Mouse (Mus musculus) testis, postnatal 10 days (tissue): Measurements from ENCODE around the gene Whrn.

Experiments used
- DNase-seq: peaks from one replicate; pipeline ENCODE4 v3.0.0; 2021; ENCODE audit warnings: low spot score

Gene Whrn

DNA sequence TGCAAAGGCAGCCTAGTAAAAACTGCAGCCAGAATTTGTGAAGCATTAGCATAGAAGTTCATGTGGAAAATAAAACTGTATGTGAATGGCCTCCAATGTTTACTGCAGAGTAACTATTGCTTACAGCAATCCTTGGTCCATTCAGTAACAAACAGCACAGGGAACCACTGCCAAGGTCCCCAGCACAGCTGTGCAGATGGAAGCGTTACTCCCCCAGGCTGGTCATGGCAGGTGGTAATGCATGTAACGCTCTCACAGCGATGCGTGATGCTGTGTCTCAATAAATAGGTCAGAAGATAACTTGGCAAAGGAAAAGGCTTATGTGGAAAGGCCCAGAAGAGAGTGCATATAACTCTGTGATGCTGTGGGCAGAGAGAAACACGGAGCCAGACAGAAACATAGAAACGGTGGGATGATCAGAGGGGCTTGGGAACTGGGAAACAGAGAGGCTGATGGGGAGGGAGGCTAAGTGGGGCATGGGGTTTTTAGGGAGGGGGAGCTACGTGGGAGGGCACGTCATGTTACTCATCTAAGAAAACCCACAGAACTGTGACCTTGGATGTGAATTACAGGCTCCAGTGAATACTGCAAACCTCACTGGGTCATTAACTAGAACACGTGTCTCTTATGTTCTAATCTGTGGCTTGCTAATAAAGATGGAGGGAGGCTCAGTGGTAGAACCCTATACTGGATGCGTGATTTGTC is 51.3 kb downstream of the Whrn start:
- no peak for DNase-seq

- DNase-seq, result no peak
These were observed 52.7 kb downstream of the Whrn start for GRCm38 (mm10) chr4:63443101-63443500.

DNA sequence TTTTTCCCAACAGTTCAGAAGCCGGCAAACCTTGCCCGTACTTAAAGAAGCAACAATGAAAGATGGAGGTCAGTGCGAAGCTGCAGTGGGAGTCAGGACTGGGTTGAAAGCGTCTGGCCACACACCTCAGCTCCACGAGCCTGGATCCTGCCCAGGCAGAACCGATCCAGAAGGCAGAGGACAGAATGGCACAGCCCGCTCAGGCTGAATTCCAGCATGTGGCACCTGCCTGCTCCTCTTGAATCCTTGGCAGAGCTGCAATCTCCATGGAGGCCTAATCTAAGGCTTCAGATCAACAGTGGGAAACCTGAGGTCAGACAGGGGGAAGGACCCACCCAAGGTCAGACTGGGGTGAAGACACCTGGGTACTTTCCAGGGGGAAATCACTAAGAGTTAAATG is 54.2 kb downstream of the Whrn start:
- no peak for DNase-seq

DNA sequence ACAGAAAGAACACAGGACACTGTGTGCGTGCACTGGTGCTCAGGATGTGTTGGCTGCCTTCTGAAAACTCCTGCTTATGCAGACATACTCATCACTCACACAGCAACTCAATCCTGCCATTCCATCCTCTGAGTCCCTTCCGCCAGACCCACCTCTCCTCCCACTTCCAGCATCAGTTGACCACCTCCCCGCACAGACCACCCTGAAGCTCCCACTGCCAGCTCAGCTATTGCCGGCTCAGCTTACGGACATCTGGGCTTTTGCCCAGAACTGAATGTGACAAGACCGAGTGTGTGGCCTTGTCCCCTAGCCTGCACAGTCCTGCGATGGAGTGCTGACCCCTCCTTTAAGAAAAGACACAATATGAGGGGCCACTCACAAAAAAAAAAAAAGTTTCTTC is 55.5 kb downstream of the Whrn start:
- DNase-seq, result no peak

DNA sequence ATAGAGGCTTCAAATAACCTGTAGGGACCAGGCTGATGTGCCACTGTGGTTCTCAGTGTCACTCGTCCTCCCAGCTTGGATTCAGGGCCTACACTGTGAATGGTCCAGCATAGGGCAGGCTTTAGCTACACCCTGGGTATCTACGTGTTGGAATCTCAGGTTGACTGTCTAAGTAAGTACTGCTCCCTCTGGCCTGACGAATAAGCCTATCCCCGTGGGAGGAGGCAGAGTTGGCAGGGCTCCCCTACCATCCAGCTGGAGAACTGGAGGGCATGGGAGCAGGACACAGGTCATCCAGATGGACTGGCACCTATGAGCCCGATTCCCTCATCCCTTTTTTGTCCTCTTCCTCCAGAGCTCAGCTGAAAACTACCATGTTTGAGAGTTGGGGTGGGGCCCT is 57.8 kb downstream of the Whrn start:
- no peak for DNase-seq

- DNase-seq, result no peak
These were observed 58.5 kb downstream of the Whrn start for GRCm38 (mm10) chr4:63437119-63437815.

- DNase-seq, result no peak
These were observed 60.4 kb downstream of the Whrn start for GRCm38 (mm10) chr4:63435402-63435801.

DNA sequence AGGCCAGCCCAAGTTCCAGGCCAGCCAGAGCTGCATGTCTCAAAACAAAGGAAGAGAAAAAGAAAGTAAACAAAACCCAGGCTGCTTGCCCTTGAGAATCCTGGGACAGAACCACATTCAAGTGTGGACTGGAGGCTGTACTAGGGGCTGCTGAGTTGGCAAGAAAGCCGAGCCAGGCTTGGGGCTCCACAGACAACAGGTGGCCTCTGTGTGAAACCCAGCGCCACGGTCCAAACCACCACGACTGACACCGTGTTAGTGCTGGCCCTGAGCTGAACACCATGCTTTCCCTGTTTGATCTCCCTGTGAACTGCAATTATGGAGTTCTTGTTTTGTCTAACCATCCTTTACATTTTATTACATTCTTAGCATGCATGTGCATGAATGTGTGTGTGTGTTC is 64.7 kb downstream of the Whrn start:
- no peak for DNase-seq

- peak; percentile 56 for DNase-seq
These were observed 65.4 kb downstream of the Whrn start for GRCm38 (mm10) chr4:63430357-63430756.

DNA sequence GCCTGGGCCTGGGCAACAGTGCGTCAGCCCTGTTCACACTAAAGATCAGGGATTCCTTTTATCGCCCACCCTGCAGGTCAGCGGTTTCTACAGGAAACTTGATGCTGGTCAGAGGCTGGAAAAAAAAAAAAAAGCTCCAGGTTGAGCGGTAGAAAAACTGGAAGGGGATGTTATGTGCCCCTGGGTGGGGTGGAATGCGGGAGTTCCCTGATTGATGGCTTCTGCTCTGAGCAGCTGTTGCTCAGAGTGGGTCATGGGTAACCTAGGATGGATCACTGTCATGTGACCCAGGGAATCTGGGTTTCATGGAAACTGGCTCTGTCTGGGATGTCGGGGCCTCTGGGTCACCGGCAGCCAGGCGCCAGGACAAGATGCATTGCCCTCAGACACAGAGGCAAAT is 69.5 kb downstream of the Whrn start:
- DNase-seq, result no peak

GRCm38 (mm10) chr4:63423811-63424210 is 72.0 kb downstream of the Whrn start:
- DNase-seq, result no peak

- no peak for DNase-seq
These were observed 72.6 kb downstream of the Whrn start for GRCm38 (mm10) chr4:63423231-63423630.

GRCm38 (mm10) chr4:63420143-63420920 is 75.5 kb downstream of the Whrn start:
- DNase-seq, result peak; percentile 66

- no peak for DNase-seq
These were observed 77.5 kb downstream of the Whrn start for GRCm38 (mm10) chr4:63418270-63418669.

DNA sequence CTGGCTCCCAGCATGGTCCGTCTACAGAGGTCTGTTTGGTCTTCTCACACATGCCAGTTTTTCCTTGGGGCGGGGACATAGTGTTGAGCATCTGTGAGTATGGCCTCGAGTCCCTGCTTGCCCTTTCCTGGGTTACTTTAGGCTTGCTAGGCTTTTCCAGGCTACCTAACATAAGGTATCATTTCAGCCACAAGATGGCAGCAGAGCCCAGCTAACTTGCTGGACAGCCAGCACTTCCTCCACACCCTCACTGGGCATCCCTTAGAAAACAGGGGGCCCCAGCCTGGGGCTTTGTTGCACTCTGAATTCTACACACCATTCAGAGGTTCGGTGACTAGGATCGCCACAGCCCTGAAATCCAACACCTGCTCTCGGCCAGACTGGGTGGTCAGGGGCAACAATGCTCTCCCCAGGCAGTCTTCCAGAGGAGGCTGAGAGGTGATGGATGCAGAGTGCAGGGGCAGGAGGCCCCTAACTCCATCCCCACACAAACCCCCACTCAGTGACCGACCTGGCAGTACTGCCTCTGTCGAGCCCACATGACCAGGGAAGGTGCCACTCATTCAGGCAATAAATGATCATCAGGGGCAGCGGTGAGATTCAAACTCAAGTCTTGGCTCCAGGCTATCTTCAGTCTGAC is 78.4 kb downstream of the Whrn start:
- peak; percentile 91 for DNase-seq

DNA sequence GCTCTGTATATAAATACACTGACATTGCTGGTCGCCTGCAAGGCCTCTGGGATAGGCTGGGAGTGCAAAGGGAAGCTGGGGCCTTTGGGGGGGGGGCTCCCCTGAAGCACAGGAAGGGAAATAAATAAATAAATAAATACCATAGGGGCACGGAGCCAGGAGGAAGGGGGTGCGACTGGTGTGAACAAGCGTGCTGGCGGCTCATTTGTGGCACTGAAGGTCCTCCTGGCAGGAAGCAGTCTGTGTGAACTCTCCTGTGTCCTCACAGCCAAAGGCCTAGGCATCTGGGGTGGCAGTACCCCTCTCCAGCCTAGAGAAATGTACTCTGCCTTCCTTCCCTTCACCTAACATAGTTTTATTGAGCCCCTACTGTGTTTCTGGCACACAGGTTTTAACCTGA is 80.8 kb downstream of the Whrn start:
- DNase-seq, result no peak

GRCm38 (mm10) chr4:63411222-63411621 is 84.6 kb downstream of the Whrn start:
- no peak for DNase-seq

DNA sequence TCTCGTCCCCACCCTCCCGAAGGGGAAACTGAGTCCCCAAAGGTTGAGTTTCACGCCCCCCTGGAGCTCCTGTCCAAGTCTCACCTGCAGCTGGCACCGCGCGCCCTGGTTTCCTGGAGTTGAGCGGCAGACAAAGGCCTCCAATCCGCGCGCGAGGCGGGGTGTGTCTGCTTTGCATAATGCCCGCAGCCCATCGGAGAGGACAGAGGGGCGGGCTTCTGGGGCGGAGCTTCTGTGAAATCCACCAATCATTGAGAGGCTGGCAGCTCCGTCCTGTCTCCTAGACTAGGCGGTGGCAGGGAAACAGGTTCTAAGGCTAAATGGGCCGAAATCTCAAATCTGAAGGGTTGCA is 85.2 kb downstream of the Whrn start:
- DNase-seq, result peak; percentile 96

DNA sequence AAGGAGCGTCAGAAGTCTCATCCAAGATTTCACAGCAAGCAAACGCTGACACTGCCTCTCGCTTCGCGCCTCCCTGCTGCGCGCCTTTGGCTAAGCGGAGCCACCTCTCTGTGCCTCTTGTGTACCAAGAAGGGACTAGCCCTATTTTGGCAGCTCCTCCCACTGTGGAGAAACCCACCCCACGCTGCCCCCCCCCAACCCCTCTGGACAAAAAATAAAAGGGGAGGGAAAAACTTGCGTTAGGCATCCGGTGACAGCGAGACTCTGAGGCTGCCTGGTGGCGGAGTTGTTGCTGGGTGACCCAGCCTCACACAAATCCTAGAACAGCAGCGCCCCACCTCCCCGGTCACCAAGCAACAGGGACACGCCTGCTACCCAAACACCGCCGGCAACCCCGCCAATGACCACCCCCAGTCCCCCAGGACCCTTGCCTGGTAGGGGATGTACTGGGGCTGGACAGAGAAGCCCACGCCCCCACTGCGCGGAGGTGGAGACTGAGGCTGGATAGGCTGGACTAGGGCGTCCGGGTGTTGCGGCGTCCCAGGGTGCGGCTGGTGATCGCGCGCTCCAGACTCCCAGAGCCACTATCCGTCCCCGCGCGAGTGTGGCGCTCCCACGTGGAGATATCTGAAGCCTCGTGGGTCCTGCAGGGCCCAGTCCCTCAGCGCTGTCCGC is 85.7 kb downstream of the Whrn start:
- peak; percentile 78 for DNase-seq

DNA sequence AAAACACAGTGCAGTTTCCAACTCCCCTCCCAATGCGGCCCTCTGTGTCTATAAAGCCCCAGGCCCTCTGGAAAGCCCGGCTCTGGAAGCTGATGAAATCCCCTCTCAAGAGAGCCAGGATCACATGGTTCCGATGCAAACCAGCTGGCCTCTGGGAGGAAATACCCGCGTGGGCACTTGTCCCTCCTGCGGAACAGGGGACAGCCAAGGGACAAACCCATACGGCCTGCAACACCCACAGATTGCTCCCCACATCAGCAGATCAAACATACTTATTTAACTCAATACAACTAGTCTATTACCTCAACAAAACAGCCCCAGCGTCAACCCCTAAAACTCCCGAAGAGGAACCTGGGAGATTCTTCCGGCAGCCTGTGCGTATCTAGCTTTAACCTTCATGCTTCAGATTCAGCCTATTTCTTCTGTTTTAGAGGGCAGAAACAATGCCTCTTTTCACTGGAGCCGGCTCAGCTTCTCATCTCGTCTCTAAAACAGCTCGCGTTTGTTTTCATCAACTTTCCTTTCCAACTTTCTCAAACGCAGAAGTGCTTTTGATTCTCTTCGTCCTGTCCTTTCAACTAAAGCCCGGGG is 86.4 kb downstream of the Whrn start:
- no peak for DNase-seq

DNA sequence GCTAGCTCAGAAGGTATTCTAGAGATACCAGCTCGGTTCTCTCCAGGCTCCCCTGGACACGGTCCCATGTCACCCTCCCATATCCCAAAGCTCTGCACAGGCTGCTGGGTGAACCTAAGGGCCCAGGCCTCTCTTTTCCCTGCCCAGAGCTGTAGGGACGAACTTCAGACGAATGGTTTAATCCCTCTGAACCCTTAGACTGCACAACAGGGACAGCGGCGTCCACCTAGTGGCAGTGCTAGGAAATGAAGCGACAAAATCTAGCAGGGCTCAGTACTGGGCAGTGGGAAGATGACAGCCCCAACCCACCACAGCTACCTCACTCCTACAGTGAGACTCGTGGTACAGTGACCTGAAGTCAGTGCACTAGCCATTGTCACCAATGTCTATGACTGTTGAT is 87.1 kb downstream of the Whrn start:
- no peak for DNase-seq

DNA sequence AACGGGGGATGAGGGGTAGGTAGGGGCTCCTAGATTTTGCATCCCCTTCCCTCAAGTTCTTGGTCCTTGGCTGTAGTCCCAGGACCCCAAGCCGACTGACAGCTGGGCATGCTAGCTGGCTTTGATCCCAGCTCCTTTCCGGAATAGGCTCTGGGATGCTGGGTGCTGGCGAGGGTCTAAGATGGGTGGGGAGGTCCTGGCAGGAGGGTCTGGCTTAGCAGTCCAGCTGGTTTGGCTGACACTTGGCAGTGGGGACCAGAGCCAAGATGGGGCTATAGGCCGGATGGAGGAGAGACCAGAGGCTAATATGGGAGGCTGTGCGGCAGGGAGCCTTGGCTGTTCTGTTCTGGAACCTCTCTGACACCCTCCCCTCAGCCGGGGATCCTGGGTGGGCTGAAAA is 87.5 kb downstream of the Whrn start:
- no peak for DNase-seq
